Mouse (Mus musculus): ENCODE data around the gene Rnf113a2. TPM values are rescaled to one million over a fixed set of nuclear protein-coding genes. Genes with fewer than 3 reads are reported as not detected.

The Rnf113a2 gene
- polyA plus RNA-seq, 1 experiment from 2014 or later = 25.1 TPM

GRCm38 (mm10) chr12:84461416-84461815, 44.4 kb downstream of the Rnf113a2 start:
- Histone ChIP-seq H3K9me3 (ENCODE audit: control insufficient read depth, low read length) (no peaks in the 10 kb centered on the region), H3K27ac (ENCODE audit: low read length) (no peak overlapping the region), H3K36me3 (ENCODE audit: control insufficient read depth, insufficient read depth, low read length) (peaks cover 23% of the 10 kb centered on the region), H3K4me2 (ENCODE audit: low read depth, low read length) (no peak overlapping the region), H3K9ac (ENCODE audit: low read length) (no peak overlapping the region), H3K4me1 (replicated peaks; ENCODE audit: control insufficient read depth, insufficient read depth, low read length) (no peaks in the 10 kb centered on the region), H3K4me3 (ENCODE audit: low read length) (no peak overlapping the region), H3K27me3 (ENCODE audit: control insufficient read depth, insufficient read depth, low read depth, low read length) (no peaks in the 10 kb centered on the region)
- ATAC-seq (ENCODE audit: low read depth) = no peak
- 87% methylated on average over 5 of the region's 5 CpGs for WGBS

- H3K9me3 ChIP-seq (ENCODE audit: control insufficient read depth, low read length) = no peaks in the 10 kb centered on the region
- H3K27me3 ChIP-seq (ENCODE audit: control insufficient read depth, insufficient read depth, low read depth, low read length) = no peaks in the 10 kb centered on the region
- peaks cover 23% of the 10 kb centered on the region for H3K36me3 ChIP-seq (ENCODE audit: control insufficient read depth, insufficient read depth, low read length)
- H3K4me3 ChIP-seq (ENCODE audit: low read length) = no peak overlapping the region
- ATAC-seq (ENCODE audit: low read depth) = no peak
- 92% methylated on average over 3 of the region's 3 CpGs for WGBS
- no peak overlapping the region for H3K9ac ChIP-seq (ENCODE audit: low read length)
- no peaks in the 10 kb centered on the region for H3K4me1 ChIP-seq (replicated peaks; ENCODE audit: control insufficient read depth, insufficient read depth, low read length)
- H3K4me2 ChIP-seq (ENCODE audit: low read depth, low read length) = no peak overlapping the region
- no peak overlapping the region for H3K27ac ChIP-seq (ENCODE audit: low read length)
These were observed 45.9 kb downstream of the Rnf113a2 start for GRCm38 (mm10) chr12:84462856-84463255.

Other genes starting within 250 kb of the Rnf113a2 start
- 11.1 and 12.1 TPM in 2 replicates for gene Elmsan1, start 198.3 kb upstream of the Rnf113a2 start, polyA plus RNA-seq (2015; fragmentation: Nextera tagmentation; extraction: Ambion mirVana)
- 29.1 and 31.3 TPM in 2 replicates for gene Ptgr2, start 132.0 kb upstream of the Rnf113a2 start, polyA plus RNA-seq (2015; fragmentation: Nextera tagmentation; extraction: Ambion mirVana)
- 75.8 and 93.8 TPM in 2 replicates for gene Zfp410, start 100.3 kb upstream of the Rnf113a2 start, polyA plus RNA-seq (2015; fragmentation: Nextera tagmentation; extraction: Ambion mirVana)
- 43.7 and 48.5 TPM in 2 replicates for gene Coq6, start 55.5 kb upstream of the Rnf113a2 start, polyA plus RNA-seq (2015; fragmentation: Nextera tagmentation; extraction: Ambion mirVana)
- gene Fam161b, start 55.4 kb upstream of the Rnf113a2 start, polyA plus RNA-seq (2015; fragmentation: Nextera tagmentation; extraction: Ambion mirVana) = 5.2 and 5.6 TPM in 2 replicates
- gene Entpd5, start 8.2 kb upstream of the Rnf113a2 start, polyA plus RNA-seq (2015; fragmentation: Nextera tagmentation; extraction: Ambion mirVana) = 19.1 and 20.4 TPM in 2 replicates
- gene Bbof1, start 8.1 kb upstream of the Rnf113a2 start, polyA plus RNA-seq (2015; fragmentation: Nextera tagmentation; extraction: Ambion mirVana) = 3.5 TPM in 2 replicates
- 54.4 and 56.9 TPM in 2 replicates for gene Aldh6a1, start 33.8 kb downstream of the Rnf113a2 start, polyA plus RNA-seq (2015; fragmentation: Nextera tagmentation; extraction: Ambion mirVana)
- 21.7 and 23.5 TPM in 2 replicates for gene Lin52, start 34.2 kb downstream of the Rnf113a2 start, polyA plus RNA-seq (2015; fragmentation: Nextera tagmentation; extraction: Ambion mirVana)
- gene Vsx2, start 152.6 kb downstream of the Rnf113a2 start, polyA plus RNA-seq (2015; fragmentation: Nextera tagmentation; extraction: Ambion mirVana) = not detected in 2 replicates
- 14.5 and 14.8 TPM in 2 replicates for gene Abcd4, start 200.2 kb downstream of the Rnf113a2 start, polyA plus RNA-seq (2015; fragmentation: Nextera tagmentation; extraction: Ambion mirVana)
- not detected in 2 replicates for gene Vrtn, start 223.8 kb downstream of the Rnf113a2 start, polyA plus RNA-seq (2015; fragmentation: Nextera tagmentation; extraction: Ambion mirVana)